Mouse (Mus musculus): ENCODE results near the gene Insrr. TPM values are rescaled to one million over a fixed set of nuclear protein-coding genes. Genes with fewer than 3 reads are reported as not detected.

Insrr gene
- total and polyA plus RNA-seq, 2 experiments from 2014 or later: 0.23 to 8.7 TPM

- Histone ChIP-seq H3K27me3 (ENCODE audit: insufficient read depth, low read length) (no peaks in the 10 kb centered on the region), H3K4me1 (ENCODE audit: insufficient read depth) (no peaks in the 10 kb centered on the region), H3K9me3 (ENCODE audit: low read length) (no peaks in the 10 kb centered on the region), H3K4me2 (ENCODE audit: low read depth) (no peak overlapping the region), H3K36me3 (ENCODE audit: insufficient read depth) (no peaks in the 10 kb centered on the region), H3K27ac (ENCODE audit: low read depth, low read length) (no peak overlapping the region), H3K9ac (no peak overlapping the region), H3K4me3 (ENCODE audit: low read depth, low read length) (no peak overlapping the region)
- no peak for DNase-seq
- no peak for ATAC-seq
- TF ChIP-seq CTCF (IDR thresholded peaks at IDR 0.05; ENCODE audit: low read depth): no peak
- 75% methylated on average over 4 of the region's 4 CpGs for WGBS
Observed at GRCm38 (mm10) chr3:87846186-87846585, 49.4 kb downstream of the Insrr start.

- no peaks in the 10 kb centered on the region for H3K36me3 ChIP-seq (ENCODE audit: insufficient read depth)
- H3K4me3 ChIP-seq (ENCODE audit: low read depth, low read length): no peak within 1 kb of the TSS
- H3K4me2 ChIP-seq (ENCODE audit: low read depth): no peak within 1 kb of the TSS
- ATAC-seq (no peak), DNase-seq (no peak)
- no peak for TF ChIP-seq CTCF (IDR thresholded peaks at IDR 0.05; ENCODE audit: low read depth)
- no peaks in the 10 kb centered on the region for H3K9me3 ChIP-seq (ENCODE audit: low read length)
- 71% methylated on average over 7 of the region's 7 CpGs for WGBS
- no peak within 1 kb of the TSS for H3K27ac ChIP-seq (ENCODE audit: low read depth, low read length)
- no peaks in the 10 kb centered on the region for H3K4me1 ChIP-seq (ENCODE audit: insufficient read depth)
- no peaks in the 10 kb centered on the region for H3K27me3 ChIP-seq (ENCODE audit: insufficient read depth, low read length)
- no peak within 1 kb of the TSS for H3K9ac ChIP-seq
Observed at GRCm38 (mm10) chr3:87846650-87847110, 49.9 kb downstream of the Insrr start, which contains the start of gene Sh2d2a. Gene Sh2d2a (plus strand): TSS chr3:87846755.

DNA sequence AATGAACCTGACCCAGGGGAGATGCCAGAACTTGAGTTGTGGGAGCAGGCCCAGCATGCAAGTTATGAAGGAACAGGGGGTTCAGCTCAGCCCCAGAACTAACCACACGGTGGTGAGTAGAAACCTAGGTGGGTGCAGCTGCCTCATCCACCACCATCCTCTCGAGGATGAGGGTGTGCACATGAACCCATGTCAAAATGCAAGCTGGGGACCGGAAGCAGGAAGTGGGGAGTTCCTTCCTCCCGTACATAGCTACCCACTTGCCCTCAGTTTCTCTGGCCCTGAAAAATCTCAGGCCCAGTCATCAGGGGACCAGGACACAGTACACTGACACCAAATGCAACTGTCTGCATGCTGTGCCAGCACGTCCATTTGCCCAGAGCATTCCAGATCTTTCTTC is 50.9 kb downstream of the Insrr start:
- H3K9me3 ChIP-seq (ENCODE audit: low read length): no peaks in the 10 kb centered on the region
- H3K4me1 ChIP-seq (ENCODE audit: insufficient read depth): no peaks in the 10 kb centered on the region
- no peaks in the 10 kb centered on the region for H3K36me3 ChIP-seq (ENCODE audit: insufficient read depth)
- no peak overlapping the region for H3K4me2 ChIP-seq (ENCODE audit: low read depth)
- no peak for DNase-seq
- H3K27ac ChIP-seq (ENCODE audit: low read depth, low read length): no peak overlapping the region
- no peak for ATAC-seq
- 79% methylated on average over 5 of the region's 5 CpGs for WGBS
- no peak for TF ChIP-seq CTCF (IDR thresholded peaks at IDR 0.05; ENCODE audit: low read depth)
- no peaks in the 10 kb centered on the region for H3K27me3 ChIP-seq (ENCODE audit: insufficient read depth, low read length)
- H3K9ac ChIP-seq: no peak overlapping the region
- no peak overlapping the region for H3K4me3 ChIP-seq (ENCODE audit: low read depth, low read length)

DNA sequence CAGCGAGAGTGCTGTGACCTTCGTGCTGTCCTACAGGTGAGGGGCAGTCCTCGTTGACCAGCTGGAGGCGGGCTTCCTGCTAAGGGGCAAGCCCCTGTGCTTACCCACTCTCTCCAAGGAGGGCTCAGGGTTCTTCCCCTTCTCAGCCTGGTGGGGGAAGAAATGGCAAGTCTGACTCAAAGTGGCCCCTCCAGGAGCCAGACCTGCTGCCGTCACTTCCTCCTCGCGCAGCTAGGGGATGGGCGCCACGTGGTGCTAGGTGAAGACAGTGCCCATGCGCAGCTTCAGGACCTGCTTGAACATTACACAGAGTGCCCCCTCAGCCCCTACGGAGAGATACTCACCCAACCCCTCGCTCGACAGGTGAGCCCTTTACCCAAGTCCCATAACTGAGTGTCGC is 52.4 kb downstream of the Insrr start:
- WGBS: 87% methylated on average over 14 of the region's 14 CpGs
- Histone ChIP-seq H3K4me1 (ENCODE audit: insufficient read depth) (no peaks in the 10 kb centered on the region), H3K36me3 (ENCODE audit: insufficient read depth) (no peaks in the 10 kb centered on the region), H3K9ac (no peak overlapping the region), H3K27ac (ENCODE audit: low read depth, low read length) (no peak overlapping the region), H3K27me3 (ENCODE audit: insufficient read depth, low read length) (no peaks in the 10 kb centered on the region), H3K4me2 (ENCODE audit: low read depth) (no peak overlapping the region), H3K9me3 (ENCODE audit: low read length) (no peaks in the 10 kb centered on the region), H3K4me3 (ENCODE audit: low read depth, low read length) (no peak overlapping the region)
- DNase-seq (no peak), ATAC-seq (no peak)
- TF ChIP-seq CTCF (IDR thresholded peaks at IDR 0.05; ENCODE audit: low read depth): no peak

GRCm38 (mm10) chr3:87854795-87855568 is 58.2 kb downstream of the Insrr start:
- no peak for ATAC-seq
- no peak overlapping the region for H3K27ac ChIP-seq (ENCODE audit: low read depth, low read length)
- peak; percentile 6 for DNase-seq

DNA sequence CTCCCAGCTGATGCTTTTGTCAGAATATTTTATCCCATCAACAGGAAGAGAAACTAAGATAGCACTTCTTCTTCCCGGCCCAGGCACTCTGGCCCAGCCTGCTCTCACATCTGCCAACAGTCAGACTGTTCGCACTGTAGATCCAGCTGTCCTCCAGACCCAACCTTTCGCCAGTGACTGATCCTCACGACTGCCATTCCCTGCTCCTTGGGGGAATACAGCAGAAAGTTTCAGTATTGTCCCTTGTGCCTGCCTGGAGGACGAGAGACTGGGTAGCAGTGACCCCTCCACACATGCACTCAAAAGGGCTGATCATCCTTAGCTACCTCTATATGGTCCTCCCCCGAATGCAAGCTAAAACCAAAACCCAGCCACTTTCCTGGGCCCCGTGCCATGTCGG is 59.2 kb downstream of the Insrr start:
- no peaks in the 10 kb centered on the region for H3K9me3 ChIP-seq (ENCODE audit: low read length)
- no peaks in the 10 kb centered on the region for H3K27me3 ChIP-seq (ENCODE audit: insufficient read depth, low read length)
- H3K4me2 ChIP-seq (ENCODE audit: low read depth): no peak overlapping the region
- TF ChIP-seq CTCF (IDR thresholded peaks at IDR 0.05; ENCODE audit: low read depth): no peak
- H3K4me3 ChIP-seq (ENCODE audit: low read depth, low read length): no peak overlapping the region
- ATAC-seq: no peak
- no peak for DNase-seq
- H3K27ac ChIP-seq (ENCODE audit: low read depth, low read length): no peak overlapping the region
- 89% methylated on average over 8 of the region's 8 CpGs for WGBS
- no peak overlapping the region for H3K9ac ChIP-seq
- no peaks in the 10 kb centered on the region for H3K4me1 ChIP-seq (ENCODE audit: insufficient read depth)
- peaks cover 37% of the 10 kb centered on the region for H3K36me3 ChIP-seq (ENCODE audit: insufficient read depth)

More at GRCm38 (mm10) chr3:87854795-87855568, 58.2 kb downstream of the Insrr start:
- H3K9me3 ChIP-seq (ENCODE audit: low read length): no peaks in the 10 kb centered on the region
- no peak for TF ChIP-seq CTCF (IDR thresholded peaks at IDR 0.05; ENCODE audit: low read depth)
- no peaks in the 10 kb centered on the region for H3K4me1 ChIP-seq (ENCODE audit: insufficient read depth)
- no peak overlapping the region for H3K4me2 ChIP-seq (ENCODE audit: low read depth)
- WGBS: 57% methylated on average over 7 of the region's 7 CpGs
- no peak overlapping the region for H3K9ac ChIP-seq
- no peak overlapping the region for H3K4me3 ChIP-seq (ENCODE audit: low read depth, low read length)
- no peaks in the 10 kb centered on the region for H3K27me3 ChIP-seq (ENCODE audit: insufficient read depth, low read length)
- peaks cover 32% of the 10 kb centered on the region for H3K36me3 ChIP-seq (ENCODE audit: insufficient read depth)

DNA sequence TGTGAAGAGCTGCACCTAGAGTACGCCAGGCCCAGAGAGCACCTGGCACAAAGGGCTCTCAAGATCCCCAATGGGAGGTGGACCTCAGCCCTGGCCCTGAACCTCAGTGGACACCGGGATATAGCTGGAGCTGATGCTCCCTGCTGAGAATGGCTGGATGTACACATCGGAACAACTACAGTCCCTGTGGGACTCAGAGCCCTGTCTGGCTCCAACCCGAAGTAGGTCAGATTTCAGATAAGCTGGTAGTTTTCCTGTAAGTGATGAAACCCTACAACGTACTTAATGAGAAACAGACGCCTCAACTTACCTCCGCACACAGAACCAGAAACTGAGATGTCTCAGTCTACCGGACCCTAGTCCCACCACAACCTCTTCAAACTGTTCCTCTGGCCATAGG is 60.9 kb downstream of the Insrr start:
- 95% methylated on average over 8 of the region's 8 CpGs for WGBS
- Histone ChIP-seq H3K4me3 (ENCODE audit: low read depth, low read length) (no peak overlapping the region), H3K27me3 (ENCODE audit: insufficient read depth, low read length) (no peaks in the 10 kb centered on the region), H3K4me2 (ENCODE audit: low read depth) (no peak overlapping the region), H3K9me3 (ENCODE audit: low read length) (no peaks in the 10 kb centered on the region), H3K9ac (no peak overlapping the region), H3K36me3 (ENCODE audit: insufficient read depth) (peaks cover 52% of the 10 kb centered on the region), H3K27ac (ENCODE audit: low read depth, low read length) (no peak overlapping the region), H3K4me1 (ENCODE audit: insufficient read depth) (no peaks in the 10 kb centered on the region)
- ATAC-seq (no peak), DNase-seq (no peak)
- no peak for TF ChIP-seq CTCF (IDR thresholded peaks at IDR 0.05; ENCODE audit: low read depth)

Measured in forebrain, postnatal 0 days (tissue).